Mouse (Mus musculus) spleen, adult 2 months (tissue): ENCODE results near the gene Pbld2.

Source experiments
- CTCF ChIP-seq: fragments of 200-500 bp; IDR thresholded peaks from 2 replicates; pipeline ENCODE4 v1.5.1; 2011; ENCODE audit warnings: mild to moderate bottlenecking, inconsistent platforms; ENCODE audit not compliant: insufficient read depth, insufficient read length, insufficient replicate concordance; ENCODE audit errors: extremely low read depth
- POLR2A ChIP-seq: fragments of 200-500 bp; IDR thresholded peaks from 2 replicates; pipeline ENCODE4 v1.6.1; 2011; ENCODE audit warnings: low read depth, low read length, inconsistent platforms

GRCm38 (mm10) chr10:63063365-63063764 is 39.2 kb downstream of the Pbld2 start:
- no peak for TF ChIP-seq CTCF
- TF ChIP-seq POLR2A: no peak
